Mouse (Mus musculus) ES-E14 (cell line): ENCODE measurements around the gene Shisal2b. TPM values are rescaled to one million over a fixed set of nuclear protein-coding genes. Genes with fewer than 3 reads are reported as not detected.

Experiments used
- DNase-seq: peaks from one replicate; pipeline ENCODE4 v3.0.0-alpha.2; 2013; ENCODE audit warnings: low read depth, low spot score
- H3K27ac ChIP-seq: 2 replicates; pipeline ENCODE4 v1.5.1; 2012; ENCODE audit warnings: low read depth, mild to moderate bottlenecking, low read length, moderate library complexity, mixed read lengths; ENCODE audit not compliant: poor library complexity, insufficient read depth, severe bottlenecking
- H3K36me3 ChIP-seq: 2 replicates; pipeline ENCODE4 v1.6.1; 2012; ENCODE audit warnings: mild to moderate bottlenecking, low read length, moderate library complexity, mixed read lengths; ENCODE audit not compliant: control insufficient read depth, poor library complexity, insufficient read depth, severe bottlenecking
- H3K4me1 ChIP-seq, 2 experiments: fragments of 150-350 bp in 1 of 2; sonication (generic) in 1 of 2; 2 replicates each; pipeline ENCODE4 v1.6.1; 2012; ENCODE audit warnings: low read length in 2 of 2, mild to moderate bottlenecking in 1 of 2, mixed read lengths in 1 of 2; ENCODE audit not compliant: control insufficient read depth in 2 of 2, insufficient read depth in 2 of 2, poor library complexity in 1 of 2
- H3K4me3 ChIP-seq, 2 experiments: fragments of 150-350 bp in 1 of 2; sonication (generic) in 1 of 2; 2 replicates each; pipeline ENCODE4 v1.5.1; 2012; ENCODE audit warnings: low read length in 2 of 2, low read depth in 1 of 2, mild to moderate bottlenecking in 1 of 2, mixed read lengths in 1 of 2; ENCODE audit not compliant: insufficient read depth in 1 of 2, poor library complexity in 1 of 2, severe bottlenecking in 1 of 2
- H3K9ac ChIP-seq: 2 replicates; pipeline ENCODE4 v1.6.1; 2012; ENCODE audit warnings: low read depth, mild to moderate bottlenecking, low read length, mixed read lengths; ENCODE audit not compliant: poor library complexity, insufficient read depth, severe bottlenecking
- H3K9me3 ChIP-seq: fragments of 150-350 bp; sonication (generic); 2 replicates; pipeline ENCODE4 v1.6.1; 2012; ENCODE audit warnings: low read depth, mild to moderate bottlenecking, low read length; ENCODE audit not compliant: control insufficient read depth, insufficient read depth
- CHD2 ChIP-seq: IDR thresholded peaks from 2 replicates; pipeline ENCODE4 v1.6.1; 2014; ENCODE audit warnings: mild to moderate bottlenecking, low read depth, low read length, inconsistent platforms
- HCFC1 ChIP-seq: IDR thresholded peaks from 2 replicates; pipeline ENCODE4 v1.6.1; 2012; ENCODE audit warnings: low read length, inconsistent platforms, borderline replicate concordance; ENCODE audit not compliant: insufficient read depth
- MAFK ChIP-seq: IDR thresholded peaks from 2 replicates; pipeline ENCODE4 v1.6.1; 2014; ENCODE audit warnings: mild to moderate bottlenecking, low read depth, low read length, inconsistent platforms; ENCODE audit not compliant: insufficient read depth
- ZC3H11A ChIP-seq: IDR thresholded peaks from 2 replicates; pipeline ENCODE4 v1.6.1; 2012; ENCODE audit warnings: low read depth, mild to moderate bottlenecking, inconsistent platforms, low read length, borderline replicate concordance
- ZNF384 ChIP-seq: IDR thresholded peaks from 2 replicates; pipeline ENCODE4 v1.6.1; 2012; ENCODE audit warnings: low read depth, low read length, inconsistent platforms
- in situ Hi-C, 2 experiments: fragments of 600-800 bp; cut with MboI; formaldehyde crosslinking; loops; one replicate each; pipeline ENCODE4 v1.15.1; 2025; ENCODE audit warnings: low sequenced_read_pairs in 2 of 2, inconsistent platforms in 1 of 2; ENCODE audit not compliant: unreplicated experiment in 2 of 2
- total RNA-seq: library from RNA; depleted of rRNA; stranded (reverse); fragments of 300-350 nt; gene quantifications from 2 replicates; pipeline ENCODE4 v1.2.3, GENCODE M21; 2012

Shisal2b gene
- total RNA-seq, 1 experiment, result 1.7 TPM

DNA sequence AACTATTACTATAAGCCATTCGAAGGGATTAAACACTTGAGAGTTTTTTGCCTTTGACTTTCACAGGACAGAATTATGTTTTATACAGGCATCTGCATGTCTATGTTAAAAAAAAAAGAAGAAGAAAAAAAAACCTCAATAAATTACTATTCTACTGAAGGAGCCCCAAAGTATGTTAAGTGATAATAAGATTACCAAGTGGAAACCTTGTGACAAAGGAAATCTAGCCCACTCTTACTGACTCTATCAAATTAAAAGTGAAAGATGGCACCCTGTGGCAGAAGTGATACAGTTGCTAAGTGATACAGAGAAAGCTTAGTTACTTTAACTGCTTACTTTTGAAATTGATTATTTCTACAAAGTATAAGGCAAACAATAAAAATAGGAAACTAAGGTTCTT, 41.8 kb downstream of the Shisal2b start:
- in situ Hi-C loops, result no loop called here
- TF ChIP-seq ZNF384 (no peak), MAFK (no peak)
- H3K9ac ChIP-seq, result no peak overlapping the region
- no peak for DNase-seq
- no peak overlapping the region for H3K27ac ChIP-seq
- peaks cover 0 to 6% of the 10 kb centered on the region in 2 experiments; a peak in 2 of 4 replicates for H3K4me1 ChIP-seq
- peaks cover under 1% of the 10 kb centered on the region; the same call in 1 of the 2 replicates for H3K36me3 ChIP-seq
- H3K4me3 ChIP-seq, result no peak overlapping the region
- no peaks in the 10 kb centered on the region for H3K9me3 ChIP-seq

DNA sequence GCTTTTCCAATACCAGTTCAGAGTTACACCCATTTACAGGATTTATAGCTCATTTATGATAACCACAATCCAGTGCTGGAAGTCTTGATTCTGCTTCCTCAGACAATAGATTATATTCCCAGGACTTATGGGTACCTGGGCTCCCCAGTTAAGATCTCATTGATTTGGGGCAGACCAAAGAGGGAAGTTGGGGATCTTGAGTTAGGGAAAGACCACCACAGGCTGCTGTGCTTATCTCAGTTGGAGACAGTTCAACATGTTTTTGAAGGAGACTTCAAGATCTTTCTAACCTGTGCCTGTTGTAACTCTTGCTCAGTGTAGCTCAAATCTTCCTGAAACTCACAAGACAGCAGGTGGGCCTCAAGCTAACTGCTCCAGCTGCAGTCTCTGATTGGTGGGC, 42.5 kb downstream of the Shisal2b start:
- H3K9ac ChIP-seq, result no peak overlapping the region
- TF ChIP-seq MAFK (no peak), HCFC1 (no peak), ZC3H11A (no peak), ZNF384 (no peak), CHD2 (no peak)
- no peak for DNase-seq
- H3K9me3 ChIP-seq, result no peaks in the 10 kb centered on the region
- H3K4me3 ChIP-seq, result no peak overlapping the region
- no peak overlapping the region for H3K27ac ChIP-seq
- in situ Hi-C loops, result no loop called here
- H3K4me1 ChIP-seq, result peaks cover 0 to 6% of the 10 kb centered on the region in 2 experiments; a peak in 2 of 4 replicates
- no peaks in the 10 kb centered on the region for H3K36me3 ChIP-seq

DNA sequence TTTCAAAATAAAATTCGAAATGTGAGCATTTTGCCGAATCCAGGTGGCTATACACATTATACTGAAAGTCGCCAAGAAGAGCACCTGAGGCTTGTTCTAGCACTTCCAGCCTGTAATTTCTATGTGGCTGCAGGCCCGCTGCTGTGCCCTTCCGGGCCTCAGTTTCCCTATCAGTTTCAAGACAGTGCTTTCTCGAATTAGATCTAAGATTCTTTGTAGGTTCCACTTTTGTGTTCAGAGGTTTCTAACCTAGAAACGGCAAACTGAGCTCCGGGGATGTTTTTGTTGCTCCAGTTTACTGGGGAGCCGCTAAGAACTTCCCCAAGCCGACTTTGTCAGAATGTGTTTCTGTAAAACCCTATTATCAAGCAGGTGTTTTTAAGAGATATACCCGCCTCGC, 46.0 kb downstream of the Shisal2b start:
- peak overlapping the region; percentile 76 to 92 for H3K4me3 ChIP-seq
- H3K9me3 ChIP-seq, result no peaks in the 10 kb centered on the region
- peak overlapping the region; percentile 89 for H3K9ac ChIP-seq
- in situ Hi-C loops, result loop anchor here in 1 of 2 experiments (10.0 kb wide), 1 partner anchor 117 kb away; no protein-coding TSS in a partner anchor
- DNase-seq, result no peak
- H3K4me1 ChIP-seq, result peaks cover 2 to 5% of the 10 kb centered on the region in 2 experiments; a peak in 2 of 4 replicates
- TF ChIP-seq ZC3H11A (no peak), ZNF384 (no peak), CHD2 (no peak), MAFK (no peak), HCFC1 (no peak)
- H3K36me3 ChIP-seq, result no peaks in the 10 kb centered on the region
- no peak overlapping the region for H3K27ac ChIP-seq

DNA sequence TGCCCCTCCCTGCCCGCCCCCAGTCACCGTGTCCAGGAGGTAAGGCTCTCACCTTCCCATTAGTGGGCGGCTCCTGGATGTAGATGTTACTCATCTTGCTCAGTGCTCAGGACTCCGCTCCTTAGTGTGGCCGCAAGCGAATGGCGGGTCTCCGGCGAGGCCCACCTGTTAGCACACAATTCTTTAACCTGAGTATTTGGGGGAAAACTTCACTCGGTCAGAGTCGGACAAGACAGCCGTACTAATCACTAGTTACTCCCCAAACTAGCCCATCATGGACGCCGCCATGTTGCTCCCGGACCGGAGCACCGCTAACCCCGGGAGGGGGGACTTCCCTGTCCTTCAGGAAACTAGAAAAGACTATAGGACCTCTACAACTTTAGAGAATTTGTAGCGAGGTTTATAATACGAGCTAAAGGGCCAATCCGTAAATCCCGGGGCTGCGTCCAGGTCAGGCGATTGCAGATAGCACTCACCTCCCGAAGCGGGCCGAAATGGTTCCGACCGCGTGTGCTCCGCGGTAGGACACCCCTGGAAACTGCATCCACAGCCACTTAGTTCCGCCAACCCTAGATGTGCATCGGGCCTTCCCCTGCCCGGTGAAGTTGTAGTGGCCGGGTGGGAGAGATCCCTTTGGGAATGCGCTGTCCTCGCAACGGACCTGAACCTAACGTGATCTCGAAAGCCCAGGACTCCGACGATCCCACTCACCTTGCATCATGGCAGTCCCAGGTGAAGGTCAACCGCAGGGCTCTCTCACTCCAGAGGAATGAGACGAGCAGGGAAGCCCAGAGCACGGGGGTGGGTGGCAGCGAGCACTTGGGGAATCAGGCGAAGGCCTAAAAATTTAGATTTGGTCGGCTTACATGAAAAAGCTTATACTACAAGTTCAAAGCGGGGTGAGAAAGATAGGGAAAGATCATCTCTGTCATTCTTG, 46.8 kb downstream of the Shisal2b start, which contains the start of gene Cwc27:
Gene Cwc27 (minus strand): TSS at position 508 of the 937 bp plus-strand sequence.
- Histone ChIP-seq H3K9me3 (no peaks in the 10 kb centered on the region), H3K4me3 (peak within 1 kb of the TSS; percentile 76 to 92), H3K4me1 (0 out of 4 replicates have a peak, but pooled peaks cover 0 to 2% of the 10 kb centered on the region in 2 experiments), H3K27ac (peak within 1 kb of the TSS; percentile 66; the same call in 1 of the 2 replicates), H3K36me3 (no peaks in the 10 kb centered on the region), H3K9ac (peak within 1 kb of the TSS; percentile 89)
- DNase-seq, result peak; percentile 78
- in situ Hi-C loops, result loop anchor here in 1 of 2 experiments (10.0 kb wide), 1 partner anchor 118 kb away; no protein-coding TSS in a partner anchor
- TF ChIP-seq HCFC1, result peak; percentile 87
- TF ChIP-seq MAFK, result no peak
